Mouse (Mus musculus): ENCODE data around the gene Tnks2.

DNA sequence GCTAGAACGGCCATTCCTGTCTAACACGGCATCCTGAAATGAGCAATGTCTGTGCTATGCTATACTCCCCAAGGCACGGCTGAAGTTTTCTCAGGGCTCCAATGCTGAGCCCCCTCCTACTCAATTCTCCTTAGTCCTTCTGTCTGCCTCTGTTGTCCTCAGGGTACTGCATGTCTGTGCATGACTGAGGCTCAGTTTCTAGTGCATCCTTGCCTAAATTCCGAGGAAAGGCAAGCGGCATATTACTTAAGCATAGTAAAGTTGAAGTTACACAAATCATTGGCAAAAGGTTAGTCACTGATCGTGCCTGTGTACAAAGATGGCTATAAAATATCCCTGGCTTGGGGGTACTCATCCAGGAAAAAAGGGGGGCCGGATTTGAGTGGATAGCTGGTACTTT lies 79.0 kb downstream of the Tnks2 start:
- TF ChIP-seq POLR2A (IDR thresholded peaks at IDR 0.05; ENCODE audit: low read depth, low read length) (no peak), CTCF (IDR thresholded peaks at IDR 0.05; ENCODE audit: borderline replicate concordance, insufficient read depth, low read length) (no peak)

Data from embryonic fibroblast, embryonic 13.5 days (primary cell).